In genomic region chr1:192736524-192736923, GRCm38 (mm10) we compare ENCODE assay signal across 10 mouse cellular contexts. TPM values are rescaled to one million over a fixed set of nuclear protein-coding genes. Genes with fewer than 3 reads are reported as not detected.
DNase-seq lines count a peak whose midpoint lies in the region; ATAC-seq and TF ChIP-seq lines count a peak whose summit lies in the region.
"Had no signal": no experiment of that assay in that cellular context is flagged by ENCODE, and none has a peak within 500 bp of the region (broad histone marks: within the 10 kb centered on the region; RNA-seq: fewer than 3 reads in every experiment).

No protein-coding gene starts in this region.

- peaks cover 14% of the 10 kb centered on the region; the same call in 1 of the 2 replicates for H3K4me1 ChIP-seq in lung, embryonic 15.5 days
- H3K4me1 ChIP-seq in embryonic facial prominence, embryonic 12.5 days, result peaks cover 10% of the 10 kb centered on the region; the same call in 1 of the 2 replicates

- no peak for TF ChIP-seq CTCF in gastrocnemius, adult 2 months (IDR thresholded peaks at IDR 0.05)

- H3K9me3 ChIP-seq in lung, embryonic 15.5 days, result no peaks in the 10 kb centered on the region
- H3K9me3 ChIP-seq in embryonic facial prominence, embryonic 12.5 days, result no peaks in the 10 kb centered on the region
- H3K9me3 ChIP-seq: hindbrain, embryonic 15.5 days had no signal

- H3K36me3 ChIP-seq in lung, embryonic 15.5 days, result no peaks in the 10 kb centered on the region
- no peaks in the 10 kb centered on the region for H3K36me3 ChIP-seq in embryonic facial prominence, embryonic 12.5 days
- H3K36me3 ChIP-seq: hindbrain, embryonic 15.5 days had no signal

- peak overlapping the region; percentile 21 for H3K27ac ChIP-seq in gastrocnemius, adult 2 months
- no peak overlapping the region for H3K27ac ChIP-seq in lung, embryonic 15.5 days
- H3K27ac ChIP-seq in embryonic facial prominence, embryonic 12.5 days, result peak overlapping the region; percentile 61
- H3K27ac ChIP-seq: hindbrain, embryonic 15.5 days; liver, embryonic 14.5 days had no signal

- H3K4me2 ChIP-seq in lung, embryonic 15.5 days, result no peak overlapping the region
- H3K4me2 ChIP-seq in embryonic facial prominence, embryonic 12.5 days (replicated peaks), result no peak overlapping the region
- H3K4me2 ChIP-seq: hindbrain, embryonic 15.5 days had no signal

- no peak overlapping the region for H3K4me3 ChIP-seq in gastrocnemius, adult 2 months
- H3K4me3 ChIP-seq in lung, embryonic 15.5 days, result no peak overlapping the region
- H3K4me3 ChIP-seq in embryonic facial prominence, embryonic 12.5 days, result no peak overlapping the region
- H3K4me3 ChIP-seq: hindbrain, embryonic 15.5 days had no signal

- peak; percentile 35 for DNase-seq in gastrocnemius, adult 2 months
- no peak for DNase-seq in gastrocnemius, postnatal 36 days
- no peak for DNase-seq in lung, postnatal 10 days
- DNase-seq in right cerebral cortex, postnatal 14 days, result no peak
- no peak for DNase-seq in urinary bladder, postnatal 4 days (ENCODE audit: low spot score in 2 of 2)

- intact Hi-C loops in gastrocnemius, adult 2 months (cut with DNase I), result no loop called here
- intact Hi-C loops in gastrocnemius, postnatal 36 days (cut with DNase I), result no loop called here

- ATAC-seq in lung, embryonic 15.5 days (ENCODE audit: borderline replicate concordance, extremely low read depth, low FRiP score, low TSS enrichment), result peak; percentile 28; the same call in 1 of the 2 replicates
- no peak for ATAC-seq in embryonic facial prominence, embryonic 12.5 days (ENCODE audit: insufficient number of reproducible peaks, insufficient read depth, low FRiP score, low TSS enrichment)
- peak; percentile 19; the same call in 1 of the 2 replicates for ATAC-seq in megakaryocyte progenitor cell, adult 5-6 weeks (replicated peaks; ENCODE audit: poor library complexity)

- no peaks in the 10 kb centered on the region for H3K27me3 ChIP-seq in lung, embryonic 15.5 days
- H3K27me3 ChIP-seq in embryonic facial prominence, embryonic 12.5 days, result no peaks in the 10 kb centered on the region
- H3K27me3 ChIP-seq: hindbrain, embryonic 15.5 days had no signal

- no peak overlapping the region for H3K9ac ChIP-seq in lung, embryonic 15.5 days
- H3K9ac ChIP-seq in embryonic facial prominence, embryonic 12.5 days, result peak overlapping the region; percentile 12; the same call in 1 of the 2 replicates
- H3K9ac ChIP-seq: hindbrain, embryonic 15.5 days; liver, embryonic 14.5 days had no signal

- 59% methylated on average over 3 of the region's 3 CpGs for WGBS in lung, embryonic 15.5 days
- WGBS in embryonic facial prominence, embryonic 12.5 days, result 38% methylated on average over 3 of the region's 3 CpGs

RNA-seq across cellular contexts. Expression of gene Hhat, which starts 34.5 kb away (rescaled TPM):
- under 1 TPM; 0.59 to 0.69 TPM for total RNA-seq in gastrocnemius, adult 2 months (2021)
- under 1 TPM; 0.48 to 0.54 TPM for total RNA-seq in gastrocnemius, postnatal 36 days (2021)
- polyA plus RNA-seq in lung, embryonic 15.5 days (2015; fragmentation: Nextera tagmentation; extraction: Ambion mirVana), result 10.7 TPM in 2 replicates
- 8.9 and 10.4 TPM in 2 replicates for polyA plus RNA-seq in embryonic facial prominence, embryonic 12.5 days (2016; fragmentation: Nextera tagmentation; extraction: Ambion mirVana)
- 1.5 and 2.0 TPM in 2 replicates for total RNA-seq in megakaryocyte progenitor cell, adult 5-6 weeks (2015)
- 1.7 and 2.6 TPM in 2 replicates for total RNA-seq in megakaryocyte progenitor cell, adult 5-6 weeks (2017)
